Mouse (Mus musculus) CH12F3 (cell line): ENCODE measurements around the gene Gm13043.
"Not testable (repeated sequence)": the region's sequence is repeated elsewhere in the genome, so short reads cannot be mapped to it uniquely, and the experiment has no call there.

ENCODE experiments used
- in situ Hi-C: fragments of 300-500 bp; cut with MboI; formaldehyde crosslinking; loops from 2 replicates; pipeline ENCODE4 v1.14.3; 2020; ENCODE audit warnings: low sequenced_read_pairs

Gm13043 gene

GRCm38 (mm10) chr4:143511043-143511442 is at the start of gene Gm13043:
TSS of gene Gm13043 (plus strand) at chr4:143511343.
- in situ Hi-C loops: no loop called here

- in situ Hi-C loops: not testable (repeated sequence)
Observed at GRCm38 (mm10) chr4:143535654-143536053, 24.5 kb downstream of the Gm13043 start, which contains the start of gene Gm13040. TSS of gene Gm13040 (plus strand) at chr4:143535954.

- in situ Hi-C loops: not testable (repeated sequence)
Observed at GRCm38 (mm10) chr4:143551400-143551799, 40.3 kb downstream of the Gm13043 start, which contains the start of the genes BC080695 and Gm13057. TSS of gene BC080695 (plus strand) at chr4:143551700. TSS of gene Gm13057 (plus strand) at chr4:143551709.
